Mouse (Mus musculus) liver, postnatal 0 days (tissue): Measurements from ENCODE around the gene Hoxd4.

ENCODE experiments used
- CTCF ChIP-seq: sonication (generic); IDR thresholded peaks from 2 replicates; pipeline ENCODE4 v1.5.1; 2016; ENCODE audit warnings: antibody characterized with exemption, low read depth
- EP300 ChIP-seq: IDR thresholded peaks from 2 replicates; pipeline ENCODE4 v1.6.1; 2016; ENCODE audit warnings: antibody characterized with exemption, low read depth, mild to moderate bottlenecking

- TF ChIP-seq CTCF (no peak), EP300 (no peak)
Measured at GRCm38 (mm10) chr2:74739476-74739800, 27.7 kb downstream of the Hoxd4 start.
